Mouse (Mus musculus) ES-Bruce4 (cell line): Measurements from ENCODE around the gene Zfp454.

Experiments used
- CTCF ChIP-seq: IDR thresholded peaks from one replicate; pipeline ENCODE4 v1.8.1; 2011; ENCODE audit warnings: low read depth, low read length
- EP300 ChIP-seq: IDR thresholded peaks from 2 replicates; pipeline ENCODE4 v1.6.1; 2011; ENCODE audit warnings: low read depth, low read length; ENCODE audit not compliant: insufficient read depth
- POLR2A ChIP-seq: IDR thresholded peaks from one replicate; pipeline ENCODE4 v1.8.1; 2011; ENCODE audit warnings: low read length; ENCODE audit not compliant: insufficient read depth

- no peak for TF ChIP-seq CTCF
- TF ChIP-seq POLR2A, result no peak
- TF ChIP-seq EP300, result no peak
These were observed 27.0 kb upstream of the Zfp454 start for GRCm38 (mm10) chr11:50914461-50914860.
